Mouse (Mus musculus): ENCODE measurements around the gene Trem2. TPM values are rescaled to one million over a fixed set of nuclear protein-coding genes. Genes with fewer than 3 reads are reported as not detected.
"Not testable (repeated sequence)": the region's sequence is repeated elsewhere in the genome, so short reads cannot be mapped to it uniquely, and the experiment has no call there.

Trem2 gene
- polyA plus RNA-seq, 1 experiment from 2014 or later, result 5.8 TPM

DNA sequence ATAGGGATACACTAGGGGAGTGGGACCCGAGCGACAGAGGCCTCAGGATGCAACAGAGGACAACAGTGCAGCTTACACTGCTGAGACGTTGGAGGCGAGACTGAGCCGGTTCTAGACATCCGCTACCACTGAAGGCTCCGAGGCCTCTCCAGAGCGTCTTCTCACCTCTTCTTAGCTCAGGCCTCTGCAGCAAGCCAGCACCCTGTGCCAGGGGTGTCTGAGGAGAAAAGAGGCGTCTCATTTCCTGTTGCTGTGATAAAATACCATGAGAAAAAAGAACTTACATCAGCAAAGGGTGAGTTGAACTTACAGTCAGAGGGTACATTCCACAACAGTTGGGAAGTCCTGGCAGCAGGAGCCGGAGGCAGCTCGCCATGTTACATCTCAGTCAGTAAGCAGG is 20.6 kb upstream of the Trem2 start:
- no peak for ATAC-seq (ENCODE audit: low read depth)
- 92% methylated on average over 11 of the region's 11 CpGs for WGBS
- no peaks in the 10 kb centered on the region for H3K4me1 ChIP-seq (replicated peaks)
- no peak overlapping the region for H3K9ac ChIP-seq
- no peak overlapping the region for H3K4me3 ChIP-seq
- no peaks in the 10 kb centered on the region for H3K36me3 ChIP-seq
- no peaks in the 10 kb centered on the region for H3K27me3 ChIP-seq
- H3K27ac ChIP-seq (replicated peaks), result no peak overlapping the region
- no peak overlapping the region for H3K4me2 ChIP-seq
- no peaks in the 10 kb centered on the region for H3K9me3 ChIP-seq

DNA sequence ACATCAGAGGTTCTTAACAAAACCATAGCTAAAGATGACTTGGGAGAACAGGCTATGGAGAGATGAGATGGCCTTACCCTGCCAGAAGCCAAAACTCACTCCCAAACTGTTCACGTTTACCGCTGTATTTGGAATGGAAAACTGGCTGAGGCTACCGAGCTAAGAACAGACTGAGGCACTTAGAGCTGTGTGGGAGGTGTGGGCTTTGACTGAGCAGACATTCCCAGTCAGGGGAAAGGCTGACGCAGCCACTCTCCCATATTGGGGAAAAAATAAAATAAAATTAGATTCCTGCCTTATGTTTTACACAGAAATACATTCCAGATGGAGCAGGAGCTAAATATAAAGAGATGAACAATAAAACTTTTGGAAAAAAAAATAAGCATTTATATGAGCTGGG is 19.5 kb upstream of the Trem2 start:
- H3K9me3 ChIP-seq, result no peaks in the 10 kb centered on the region
- H3K9ac ChIP-seq, result no peak overlapping the region
- H3K36me3 ChIP-seq, result no peaks in the 10 kb centered on the region
- ATAC-seq (ENCODE audit: low read depth), result no peak
- no peak overlapping the region for H3K4me2 ChIP-seq
- no peaks in the 10 kb centered on the region for H3K27me3 ChIP-seq
- no peaks in the 10 kb centered on the region for H3K4me1 ChIP-seq (replicated peaks)
- no peak overlapping the region for H3K4me3 ChIP-seq
- no peak overlapping the region for H3K27ac ChIP-seq (replicated peaks)
- WGBS, result 91% methylated on average over 4 of the region's 4 CpGs

DNA sequence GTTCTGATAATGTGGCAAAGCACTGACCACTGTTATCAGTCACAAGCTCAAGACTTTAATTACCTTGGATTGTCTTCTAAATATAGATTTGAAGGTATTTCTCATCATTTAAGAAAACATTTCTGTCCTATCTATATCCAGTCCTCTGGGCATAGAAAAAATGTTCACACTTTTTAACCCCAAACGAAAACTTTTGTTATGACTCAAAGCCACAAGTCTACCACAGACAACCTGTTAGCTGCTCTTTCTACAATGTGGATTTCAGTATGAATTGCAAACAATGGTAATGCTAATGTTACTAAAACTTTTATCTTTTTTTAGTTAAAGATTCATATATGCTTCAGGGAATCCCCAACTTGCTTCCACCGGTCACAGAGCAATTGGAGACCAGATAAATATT is 13.7 kb upstream of the Trem2 start:
- Histone ChIP-seq H3K27me3 (no peaks in the 10 kb centered on the region), H3K4me2 (no peak overlapping the region), H3K4me3 (no peak overlapping the region), H3K9me3 (no peaks in the 10 kb centered on the region), H3K36me3 (no peaks in the 10 kb centered on the region), H3K4me1 (replicated peaks) (no peaks in the 10 kb centered on the region), H3K27ac (replicated peaks) (no peak overlapping the region), H3K9ac (no peak overlapping the region)
- WGBS, result 90% methylated on average over 2 of the region's 2 CpGs
- ATAC-seq (ENCODE audit: low read depth), result no peak

DNA sequence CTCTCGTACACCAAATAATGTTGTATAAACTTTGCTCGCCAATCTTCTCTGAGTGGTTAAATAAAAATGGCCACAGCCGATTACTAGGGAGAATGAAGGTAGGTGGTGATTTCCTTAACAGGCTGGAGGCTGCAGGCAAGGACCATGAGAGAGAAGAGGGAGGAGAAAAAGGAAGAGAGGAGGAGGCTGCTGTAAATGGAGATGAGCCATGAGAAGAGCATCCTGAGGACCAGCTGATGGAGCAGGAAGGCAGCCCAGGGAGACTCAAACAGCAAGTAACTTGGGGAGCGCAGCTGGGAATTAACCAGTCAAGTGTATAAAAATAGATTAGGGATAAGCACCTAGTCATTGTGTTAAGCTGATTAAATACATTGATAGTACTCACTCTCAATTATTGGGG is 12.0 kb upstream of the Trem2 start:
- no peak overlapping the region for H3K9ac ChIP-seq
- no peak overlapping the region for H3K4me2 ChIP-seq
- H3K27ac ChIP-seq (replicated peaks), result no peak overlapping the region
- H3K4me1 ChIP-seq (replicated peaks), result no peaks in the 10 kb centered on the region
- no peak overlapping the region for H3K4me3 ChIP-seq
- WGBS, result 88% methylated on average over 4 of the region's 4 CpGs
- no peaks in the 10 kb centered on the region for H3K27me3 ChIP-seq
- no peaks in the 10 kb centered on the region for H3K9me3 ChIP-seq
- no peak for ATAC-seq (ENCODE audit: low read depth)
- no peaks in the 10 kb centered on the region for H3K36me3 ChIP-seq

DNA sequence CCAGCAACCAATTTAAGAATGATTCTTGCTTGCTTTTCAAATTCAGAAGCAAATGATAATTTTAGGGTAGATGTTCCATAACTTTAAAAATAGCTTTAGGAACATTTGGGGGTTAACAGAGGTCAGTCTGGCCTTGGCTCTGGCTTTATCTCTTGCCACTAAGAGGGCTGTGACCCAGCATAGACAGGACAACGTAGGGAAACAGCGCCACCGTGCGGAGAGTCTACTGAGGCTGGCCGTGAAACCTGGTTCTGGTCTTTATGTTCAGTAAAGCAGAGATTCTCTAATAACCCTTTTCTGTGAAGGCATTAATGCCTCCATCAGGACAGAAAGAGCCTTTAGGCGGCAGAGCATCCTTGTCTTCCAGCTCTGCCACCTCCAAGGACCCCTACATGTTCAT is 9.3 kb upstream of the Trem2 start:
- no peak overlapping the region for H3K9ac ChIP-seq
- H3K27me3 ChIP-seq, result no peaks in the 10 kb centered on the region
- H3K36me3 ChIP-seq, result no peaks in the 10 kb centered on the region
- H3K4me3 ChIP-seq, result no peak overlapping the region
- 3% methylated on average over 6 of the region's 6 CpGs for WGBS
- no peak for ATAC-seq (ENCODE audit: low read depth)
- no peak overlapping the region for H3K27ac ChIP-seq (replicated peaks)
- H3K4me1 ChIP-seq (replicated peaks), result no peaks in the 10 kb centered on the region
- no peak overlapping the region for H3K4me2 ChIP-seq
- no peaks in the 10 kb centered on the region for H3K9me3 ChIP-seq

DNA sequence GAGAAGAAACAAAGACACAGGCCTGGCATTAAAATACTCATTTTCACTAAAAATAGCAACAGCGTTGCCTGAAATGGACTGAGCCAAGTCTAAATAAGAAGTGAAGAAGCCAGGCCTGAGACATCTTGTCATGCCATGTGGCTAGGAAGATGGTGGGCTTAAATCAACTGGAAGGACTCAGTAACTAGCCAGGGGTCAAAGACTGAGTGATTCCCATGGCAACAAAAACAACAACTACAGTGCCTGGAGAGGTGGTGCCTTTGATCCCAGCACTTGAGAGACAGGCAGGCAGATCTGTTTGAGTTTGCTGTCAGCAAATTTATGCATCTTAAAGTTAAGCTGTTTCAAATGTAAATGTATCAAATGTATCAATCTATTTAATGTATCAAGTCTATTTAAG is 5.9 kb upstream of the Trem2 start:
- no peaks in the 10 kb centered on the region for H3K36me3 ChIP-seq
- H3K4me1 ChIP-seq (replicated peaks), result no peaks in the 10 kb centered on the region
- no peak overlapping the region for H3K4me2 ChIP-seq
- 89% methylated on average over 1 of the region's 1 CpGs for WGBS
- ATAC-seq (ENCODE audit: low read depth), result no peak
- H3K27me3 ChIP-seq, result no peaks in the 10 kb centered on the region
- H3K9me3 ChIP-seq, result no peaks in the 10 kb centered on the region
- H3K4me3 ChIP-seq, result no peak overlapping the region
- H3K27ac ChIP-seq (replicated peaks), result no peak overlapping the region
- H3K9ac ChIP-seq, result no peak overlapping the region

DNA sequence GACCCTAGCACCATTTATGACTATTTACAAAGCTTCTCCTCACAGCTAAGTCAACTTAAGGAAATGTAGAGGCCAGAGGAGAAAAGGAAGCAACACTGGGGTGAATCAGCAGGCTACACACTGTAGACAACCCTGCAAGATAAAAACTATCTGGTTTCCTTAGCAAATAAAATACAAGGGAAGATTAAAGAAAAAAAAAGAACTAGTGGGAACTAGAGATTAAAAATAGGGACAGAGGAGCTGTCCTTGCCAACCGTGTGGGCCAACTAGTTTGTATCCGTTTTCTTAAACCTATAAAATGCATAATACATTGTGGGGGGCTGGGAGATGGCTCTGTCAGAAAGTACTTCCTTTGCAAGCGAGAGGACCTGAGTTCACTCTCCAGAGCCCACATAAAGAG is 4.3 kb upstream of the Trem2 start:
- no peaks in the 10 kb centered on the region for H3K27me3 ChIP-seq
- no peaks in the 10 kb centered on the region for H3K9me3 ChIP-seq
- no peak overlapping the region for H3K4me3 ChIP-seq
- WGBS, result 75% methylated on average over 3 of the region's 3 CpGs
- no peaks in the 10 kb centered on the region for H3K36me3 ChIP-seq
- H3K27ac ChIP-seq (replicated peaks), result no peak overlapping the region
- ATAC-seq (ENCODE audit: low read depth), result no peak
- no peak overlapping the region for H3K9ac ChIP-seq
- no peaks in the 10 kb centered on the region for H3K4me1 ChIP-seq (replicated peaks)
- no peak overlapping the region for H3K4me2 ChIP-seq

DNA sequence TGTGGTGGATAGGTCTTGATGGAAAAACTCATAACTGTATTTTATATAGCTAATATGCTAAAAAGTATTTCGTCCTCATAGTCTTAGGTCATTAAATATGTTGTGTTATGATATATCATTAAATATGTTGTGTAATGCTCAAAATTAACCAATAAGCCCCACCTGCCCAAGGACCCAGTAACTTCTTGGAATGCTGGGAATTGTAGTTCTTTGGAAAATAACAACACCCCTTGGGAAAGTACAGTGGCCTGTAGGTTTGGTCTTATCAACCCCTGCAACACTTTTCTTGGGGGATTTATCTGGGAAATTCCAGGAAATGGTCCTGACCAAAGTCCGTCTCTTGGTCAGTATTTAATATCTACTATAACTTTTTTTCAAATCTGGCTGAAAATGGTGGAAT is 3.1 kb upstream of the Trem2 start:
- no peaks in the 10 kb centered on the region for H3K9me3 ChIP-seq
- 89% methylated on average over 2 of the region's 2 CpGs for WGBS
- no peak overlapping the region for H3K4me2 ChIP-seq
- no peaks in the 10 kb centered on the region for H3K27me3 ChIP-seq
- no peak overlapping the region for H3K9ac ChIP-seq
- H3K36me3 ChIP-seq, result no peaks in the 10 kb centered on the region
- ATAC-seq (ENCODE audit: low read depth), result no peak
- no peak overlapping the region for H3K27ac ChIP-seq (replicated peaks)
- H3K4me1 ChIP-seq (replicated peaks), result no peaks in the 10 kb centered on the region
- H3K4me3 ChIP-seq, result no peak overlapping the region

DNA sequence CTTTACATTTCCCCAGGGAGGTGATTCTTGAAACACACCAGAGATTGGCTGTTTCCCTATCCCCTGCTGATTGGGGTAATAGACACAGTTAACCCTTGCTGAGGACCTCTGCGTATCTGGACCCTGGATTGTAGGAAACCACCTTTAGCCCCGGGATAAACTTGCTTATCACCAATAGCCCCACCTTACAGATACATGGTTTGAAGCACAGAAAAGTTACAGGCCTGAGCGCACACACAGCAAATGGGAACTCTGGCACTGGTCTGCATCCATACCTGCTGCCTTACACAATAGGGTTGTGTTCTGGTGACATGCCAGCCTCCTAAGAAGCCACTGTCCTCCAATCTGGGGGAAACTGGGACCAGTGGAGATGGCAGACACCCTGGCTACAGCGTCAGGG is 377 bp upstream of the Trem2 start:
- no peak overlapping the region for H3K4me3 ChIP-seq
- H3K27me3 ChIP-seq, result no peaks in the 10 kb centered on the region
- no peaks in the 10 kb centered on the region for H3K36me3 ChIP-seq
- 78% methylated on average over 4 of the region's 4 CpGs for WGBS
- no peaks in the 10 kb centered on the region for H3K9me3 ChIP-seq
- H3K4me1 ChIP-seq (replicated peaks), result no peaks in the 10 kb centered on the region
- no peak for ATAC-seq (ENCODE audit: low read depth)
- no peak overlapping the region for H3K9ac ChIP-seq
- H3K4me2 ChIP-seq, result no peak overlapping the region
- no peak overlapping the region for H3K27ac ChIP-seq (replicated peaks)

DNA sequence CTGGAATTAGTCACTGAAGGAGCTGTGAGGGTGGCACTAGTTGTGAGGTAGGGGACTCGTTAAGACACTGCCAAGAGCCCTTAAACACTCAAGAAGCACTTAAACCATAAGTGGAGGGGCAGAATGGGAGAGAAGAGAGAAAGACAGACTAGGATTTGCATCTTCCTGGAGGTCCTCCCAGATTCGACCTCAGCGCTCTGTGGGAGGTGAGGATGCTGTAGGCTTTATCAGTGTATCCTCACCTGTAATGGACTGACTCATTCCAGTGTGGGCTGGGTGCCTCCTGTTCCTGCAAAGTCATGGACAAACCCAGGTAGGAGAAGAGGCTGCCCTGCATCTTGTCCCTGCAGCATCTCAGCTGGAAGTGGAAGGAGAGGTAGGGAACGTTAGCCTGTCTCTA is 633 bp downstream of the Trem2 start:
- no peak overlapping the region for H3K4me2 ChIP-seq
- H3K27ac ChIP-seq (replicated peaks), result no peak overlapping the region
- no peak overlapping the region for H3K4me3 ChIP-seq
- H3K9me3 ChIP-seq, result no peaks in the 10 kb centered on the region
- H3K36me3 ChIP-seq, result no peaks in the 10 kb centered on the region
- no peaks in the 10 kb centered on the region for H3K4me1 ChIP-seq (replicated peaks)
- 75% methylated on average over 4 of the region's 4 CpGs for WGBS
- no peak overlapping the region for H3K9ac ChIP-seq
- no peak for ATAC-seq (ENCODE audit: low read depth)
- H3K27me3 ChIP-seq, result no peaks in the 10 kb centered on the region

DNA sequence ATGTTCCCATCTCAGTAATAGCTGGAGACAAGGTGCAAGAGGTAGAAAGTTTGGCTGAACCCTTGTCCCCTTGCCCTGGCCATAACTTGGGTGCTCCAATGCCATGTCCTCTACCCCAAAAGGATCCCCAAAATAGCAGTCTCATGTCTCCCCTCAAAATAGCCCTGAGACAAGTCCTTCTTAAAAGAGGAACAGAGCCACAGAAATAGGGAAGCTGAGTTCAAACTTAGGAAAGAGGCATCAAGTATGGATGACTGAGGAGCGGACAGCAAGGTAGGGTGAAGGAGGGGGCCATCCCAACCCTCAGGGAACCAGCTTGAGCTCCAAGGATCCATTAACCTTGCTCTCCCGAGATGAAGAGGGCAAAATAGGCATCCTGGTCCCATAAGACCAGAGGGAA is 1.1 kb downstream of the Trem2 start:
- Histone ChIP-seq H3K36me3 (no peaks in the 10 kb centered on the region), H3K4me2 (no peak overlapping the region), H3K9me3 (no peaks in the 10 kb centered on the region), H3K27ac (replicated peaks) (no peak overlapping the region), H3K4me1 (replicated peaks) (no peaks in the 10 kb centered on the region), H3K9ac (no peak overlapping the region), H3K4me3 (no peak overlapping the region), H3K27me3 (no peaks in the 10 kb centered on the region)
- ATAC-seq (ENCODE audit: low read depth), result no peak
- 72% methylated on average over 2 of the region's 2 CpGs for WGBS

DNA sequence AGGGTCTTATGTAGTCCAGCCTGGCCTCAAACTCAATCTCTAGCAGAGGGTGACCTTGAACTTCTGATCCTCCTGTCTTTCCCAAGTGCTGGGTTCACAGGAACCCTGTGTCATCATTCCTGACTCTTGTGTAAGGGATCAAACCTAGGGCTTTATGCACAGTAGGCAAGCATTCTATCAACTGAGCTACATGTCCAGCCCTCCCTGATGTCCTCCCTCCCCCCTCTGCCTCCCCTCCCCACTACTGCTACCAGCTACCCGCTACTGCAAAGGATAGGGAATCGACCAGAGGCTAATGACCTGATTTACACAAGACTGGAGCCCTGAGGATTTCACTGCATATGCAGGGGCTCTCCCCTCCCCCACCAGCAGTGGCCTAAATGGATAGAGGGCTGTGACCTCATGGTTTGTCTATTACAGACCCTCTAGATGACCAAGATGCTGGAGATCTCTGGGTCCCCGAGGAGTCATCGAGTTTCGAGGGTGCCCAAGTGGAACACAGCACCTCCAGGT is 4.5 kb downstream of the Trem2 start:
- Histone ChIP-seq H3K4me1 (replicated peaks) (no peaks in the 10 kb centered on the region), H3K4me2 (no peak overlapping the region), H3K36me3 (no peaks in the 10 kb centered on the region), H3K4me3 (no peak overlapping the region), H3K27ac (replicated peaks) (no peak overlapping the region), H3K9ac (no peak overlapping the region), H3K9me3 (no peaks in the 10 kb centered on the region), H3K27me3 (no peaks in the 10 kb centered on the region)
- WGBS, result 66% methylated on average over 5 of the region's 5 CpGs
- no peak for ATAC-seq (ENCODE audit: low read depth)

DNA sequence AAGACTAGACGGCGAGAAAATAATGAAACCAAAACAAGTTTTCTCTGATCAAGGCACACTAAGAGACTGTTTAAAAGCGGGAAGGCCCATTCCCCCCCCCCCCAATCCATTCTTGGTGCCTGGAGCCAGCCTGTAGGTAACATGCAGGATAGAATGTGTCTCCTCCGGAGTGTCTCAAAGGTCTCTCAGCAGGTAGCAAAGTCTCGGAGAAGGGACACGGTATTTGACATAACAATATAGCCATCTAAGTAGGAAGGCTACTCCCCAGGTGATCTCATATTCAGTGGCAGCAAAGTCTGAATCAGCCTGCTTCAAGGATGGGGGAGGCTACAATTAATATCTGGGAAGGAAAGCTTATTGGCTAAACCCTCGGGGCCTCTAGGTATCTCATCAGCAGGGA is 6.8 kb downstream of the Trem2 start:
- not testable (repeated sequence) for H3K4me2 ChIP-seq; H3K36me3 ChIP-seq; H3K27me3 ChIP-seq; H3K27ac ChIP-seq (replicated peaks); H3K4me1 ChIP-seq (replicated peaks); H3K9ac ChIP-seq; H3K9me3 ChIP-seq; H3K4me3 ChIP-seq; ATAC-seq (ENCODE audit: low read depth)
- WGBS, result 68% methylated on average over 7 of the region's 7 CpGs
